Mouse (Mus musculus): ENCODE data around the gene Arhgap31. TPM values are rescaled to one million over a fixed set of nuclear protein-coding genes. Genes with fewer than 3 reads are reported as not detected.

Gene Arhgap31
- total RNA-seq, 2 experiments from 2014 or later: 19.9 to 20.6 TPM

DNA sequence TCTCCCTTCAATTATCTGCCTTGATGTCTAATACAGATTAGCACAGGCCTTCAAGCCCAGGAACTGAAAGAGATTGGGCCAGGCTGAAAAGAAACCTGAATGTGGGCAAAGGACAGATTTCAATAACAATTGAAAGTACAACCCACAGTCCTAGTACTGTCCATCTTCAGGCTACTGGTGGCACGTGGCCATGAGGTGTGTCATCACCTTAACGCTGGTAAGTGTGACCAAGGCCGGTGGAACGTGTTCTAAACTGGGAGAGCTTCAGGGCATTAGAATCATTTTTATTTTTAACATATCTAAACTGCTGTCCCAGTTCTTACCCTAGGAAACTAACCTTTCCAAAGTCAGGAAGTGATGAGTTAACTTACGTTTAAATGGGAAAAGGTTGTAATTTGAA is 125.9 kb downstream of the Arhgap31 start:
- no peak for DNase-seq (ENCODE audit: low spot score in 2 of 2)
- intact Hi-C loops (cut with DNase I): no loop called here

DNA sequence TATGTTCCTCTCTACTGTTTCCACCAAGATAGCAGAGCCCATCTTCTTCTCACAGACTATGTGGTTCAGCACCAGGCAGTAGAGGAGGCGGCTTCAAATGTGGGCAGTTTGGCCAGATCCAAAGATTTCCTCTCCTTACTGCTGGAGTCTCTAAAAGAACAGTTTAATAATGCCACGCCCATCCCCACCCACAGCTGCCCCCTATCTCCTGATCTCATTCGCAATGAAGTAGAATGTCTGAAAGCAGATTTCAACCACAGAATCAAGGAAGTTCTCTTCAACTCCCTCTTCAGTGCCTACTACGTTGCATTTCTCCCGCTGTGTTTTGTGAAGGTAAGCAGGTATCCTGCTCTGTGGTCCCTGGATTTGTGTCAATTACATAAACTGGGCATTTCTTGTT is 127.9 kb downstream of the Arhgap31 start:
- intact Hi-C loops (cut with DNase I): no loop called here
- no peak for DNase-seq (ENCODE audit: low spot score in 2 of 2)

DNA sequence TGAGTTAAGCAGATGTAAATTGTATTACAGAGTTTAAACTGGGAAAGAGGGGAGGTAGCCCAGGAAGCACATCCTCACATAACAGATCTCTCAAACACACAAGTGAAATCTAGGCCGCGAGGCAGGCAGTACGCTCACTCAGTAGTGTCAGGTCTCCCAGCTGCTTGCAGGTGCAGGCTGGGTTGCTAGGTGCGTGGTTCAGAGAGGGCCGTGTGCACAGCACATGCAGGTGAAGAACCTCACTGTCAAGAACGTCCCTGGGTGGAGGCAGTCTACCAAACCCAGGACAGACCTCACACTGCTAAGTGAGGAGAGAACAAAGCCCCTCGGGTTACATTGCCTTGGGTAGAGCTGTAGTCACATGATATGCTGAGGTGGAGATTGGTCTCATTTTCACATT is 128.3 kb downstream of the Arhgap31 start:
- intact Hi-C loops (cut with DNase I): no loop called here
- no peak for DNase-seq (ENCODE audit: low spot score in 2 of 2)

DNA sequence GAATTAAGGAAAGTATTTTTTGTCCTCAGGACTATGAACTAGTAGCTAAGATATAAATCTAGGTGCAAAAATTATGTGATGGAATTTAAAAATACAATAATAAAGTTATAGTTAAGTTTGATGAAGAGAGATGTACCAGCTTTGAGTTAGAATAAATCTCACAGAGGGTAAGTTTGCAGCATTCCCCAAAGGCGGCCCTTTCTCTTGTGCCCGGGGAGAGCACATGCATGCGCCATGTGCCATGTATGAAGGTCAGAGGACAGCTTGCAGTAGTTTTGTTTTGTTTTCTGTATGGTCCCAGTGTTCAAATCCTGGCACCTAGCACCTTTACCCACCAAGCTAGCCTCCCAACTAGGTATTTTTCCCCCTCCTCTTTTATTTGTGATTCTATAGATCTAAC is 141.6 kb downstream of the Arhgap31 start:
- intact Hi-C loops (cut with DNase I): no loop called here

GRCm38 (mm10) chr16:38568192-38568591 is 144.9 kb downstream of the Arhgap31 start:
- no peak for DNase-seq (ENCODE audit: low spot score in 2 of 2)
- intact Hi-C loops (cut with DNase I): no loop called here

More for the DNA sequence above, 141.6 kb downstream of the Arhgap31 start:
- DNase-seq (ENCODE audit: low spot score in 2 of 2): no peak

- intact Hi-C loops (cut with DNase I): no loop called here
- no peak for DNase-seq (ENCODE audit: low spot score in 2 of 2)
These were observed 149.6 kb downstream of the Arhgap31 start for GRCm38 (mm10) chr16:38563516-38563915.

GRCm38 (mm10) chr16:38562968-38563327 is 150.1 kb downstream of the Arhgap31 start:
- intact Hi-C loops (cut with DNase I): no loop called here
- DNase-seq (ENCODE audit: low spot score in 2 of 2): no peak

DNA sequence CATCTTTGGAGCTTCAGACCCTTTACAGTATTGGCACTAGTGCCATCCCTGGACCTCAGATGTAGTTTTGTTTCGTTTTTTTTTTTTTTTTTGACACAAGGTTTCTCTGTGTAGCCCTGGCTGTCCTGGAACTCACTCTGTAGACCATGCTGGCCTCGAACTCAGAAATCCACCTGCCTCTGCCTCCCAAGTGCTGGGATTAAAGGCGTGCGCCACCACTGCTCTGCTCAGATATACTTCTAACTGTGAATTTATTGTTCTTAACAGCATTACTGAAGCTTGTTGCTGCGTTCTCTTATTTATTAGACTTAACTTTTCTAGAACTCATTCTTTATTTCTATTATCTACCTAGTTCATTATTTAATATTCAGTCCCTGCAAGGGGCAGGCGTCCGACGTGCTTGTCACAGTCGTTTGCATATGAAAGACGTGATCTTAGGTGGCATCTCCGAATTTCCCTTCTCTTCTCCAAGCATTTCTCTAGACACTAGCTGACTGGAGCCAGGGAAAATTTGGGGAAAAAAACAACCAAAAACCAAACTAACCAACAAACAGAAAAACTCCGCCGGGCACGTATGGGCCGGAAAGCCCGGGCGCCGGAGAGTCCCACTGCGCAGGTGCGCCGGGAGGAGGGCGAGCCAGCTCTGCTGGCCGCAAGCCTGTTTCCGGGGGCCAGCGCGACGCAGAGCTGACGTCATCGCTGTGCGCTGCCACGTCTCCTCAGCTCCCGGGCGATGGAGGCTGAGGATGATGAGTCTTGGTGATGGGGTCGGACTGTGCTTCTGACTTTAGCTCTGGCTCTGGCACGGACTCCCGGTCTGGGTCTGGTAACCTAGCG is 150.7 kb downstream of the Arhgap31 start:
- DNase-seq (ENCODE audit: low spot score in 2 of 2): peak; percentile 94 to 97
- intact Hi-C loops (cut with DNase I): no loop called here

DNA sequence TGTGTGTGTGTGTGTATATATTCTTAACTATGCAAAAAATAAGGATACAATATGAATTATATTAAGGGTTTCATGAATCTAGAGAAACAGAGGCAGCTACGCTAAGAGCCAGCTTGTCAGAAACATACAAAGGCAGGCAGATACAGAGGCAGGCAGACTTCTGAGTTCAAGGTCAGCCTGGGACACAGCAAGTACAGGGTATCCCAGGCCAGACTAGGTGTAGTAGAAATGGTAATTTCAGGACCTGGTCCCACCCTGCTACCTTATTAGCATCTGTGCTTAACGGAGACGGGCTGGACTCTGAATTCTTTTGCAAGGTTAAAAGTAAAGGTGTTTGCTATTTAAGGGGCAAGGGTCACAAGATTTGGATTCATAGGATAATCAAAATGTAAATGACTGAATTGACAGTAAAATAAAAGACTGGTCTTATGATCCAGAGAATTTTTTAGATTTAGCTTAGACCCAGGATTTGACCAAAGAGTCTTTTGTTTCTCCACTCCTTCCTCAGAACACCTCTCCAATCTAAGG is 154.8 kb downstream of the Arhgap31 start, which contains the start of gene Tmem39a:
Gene Tmem39a (plus strand): TSS at position 478 of the 528 bp plus-strand sequence.
- DNase-seq (ENCODE audit: low spot score in 2 of 2): no peak
- intact Hi-C loops (cut with DNase I): no loop called here

DNA sequence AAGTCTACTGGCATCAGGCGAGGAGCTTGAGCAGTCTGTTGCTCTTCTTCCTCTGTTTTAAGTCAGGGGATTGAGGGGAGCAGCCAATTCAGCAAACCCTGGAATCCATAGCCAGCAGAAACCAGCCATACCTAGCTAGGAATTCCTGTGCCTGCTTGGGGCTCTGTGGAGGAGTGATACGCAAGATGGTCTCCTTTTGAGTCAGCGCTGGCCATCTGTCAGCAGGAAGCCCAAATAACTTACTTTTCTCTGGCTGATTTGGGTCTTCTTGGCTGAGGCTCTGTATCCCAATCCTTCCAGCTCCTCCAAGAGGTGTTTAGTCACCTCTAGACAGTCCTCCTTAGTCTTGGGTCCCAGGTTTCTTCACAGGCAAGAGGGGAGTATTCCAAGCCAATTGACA is 157.1 kb downstream of the Arhgap31 start:
- DNase-seq (ENCODE audit: low spot score in 2 of 2): no peak

DNA sequence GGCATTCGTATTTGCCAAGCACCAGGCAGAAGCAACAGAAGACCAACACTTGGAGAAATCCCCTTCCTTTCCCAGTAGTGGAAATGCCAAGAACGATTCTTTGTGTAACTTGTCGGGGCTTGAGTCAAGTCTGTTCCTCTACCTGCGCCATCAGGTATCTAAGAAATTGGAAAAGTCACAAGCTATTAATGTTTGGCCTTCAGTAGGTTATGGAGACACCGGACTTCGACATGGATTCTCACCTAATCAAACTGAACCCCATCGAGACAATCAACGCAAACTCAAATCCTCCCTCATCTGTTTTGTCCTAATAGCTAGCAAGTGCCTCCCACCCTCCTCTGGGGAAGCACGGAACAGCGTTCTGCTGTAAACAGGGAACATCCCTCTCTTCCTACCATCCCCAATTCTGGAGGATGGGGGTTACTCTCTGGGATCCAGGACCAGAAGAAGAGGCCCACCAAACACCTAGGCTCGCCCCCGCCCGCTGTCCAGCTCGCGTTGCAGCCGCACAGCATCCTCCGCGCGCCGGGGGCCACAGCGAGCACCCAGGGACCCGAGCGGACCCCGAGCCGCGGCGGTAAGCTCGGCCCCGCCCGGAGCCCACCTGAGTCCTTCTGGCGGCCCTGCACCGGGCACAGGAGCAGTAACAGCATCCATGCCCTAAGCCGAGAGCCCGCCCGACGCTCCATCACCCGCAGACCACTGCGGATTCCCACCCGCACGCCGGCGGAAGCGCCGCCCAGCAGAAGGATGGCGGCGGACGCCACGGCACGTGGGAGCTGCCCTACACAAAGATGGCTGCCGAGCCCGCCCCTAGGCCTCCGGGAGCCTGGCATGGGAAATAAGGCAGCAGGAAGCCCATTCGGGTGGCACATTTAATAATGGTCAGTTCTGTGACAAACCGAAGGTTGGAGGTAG is 163.3 kb downstream of the Arhgap31 start, which contains the start of gene Poglut1:
Gene Poglut1 (minus strand): TSS at position 780 of the 918 bp plus-strand sequence.
- intact Hi-C loops (cut with DNase I): no loop called here
- DNase-seq (ENCODE audit: low spot score in 2 of 2): peak; percentile 75 to 84

More for the DNA sequence above, 157.1 kb downstream of the Arhgap31 start:
- intact Hi-C loops (cut with DNase I): no loop called here

Other genes starting within 250 kb of the Arhgap31 start
- 10 to 100 TPM; 30.2 to 31.5 TPM for gene Timmdc1, start 190.6 kb downstream of the Arhgap31 start, total RNA-seq (2021)
- gene Poglut1, start 163.0 kb downstream of the Arhgap31 start, total RNA-seq (2021): 10 to 100 TPM; 37.1 to 43.1 TPM
- gene Tmem39a, start 154.6 kb downstream of the Arhgap31 start, total RNA-seq (2021): 10 to 100 TPM; 21.7 to 24.5 TPM
- gene B4galt4, start 29.0 kb upstream of the Arhgap31 start, total RNA-seq (2021): 10 to 100 TPM; 20.6 to 23.5 TPM
- gene Upk1b, start 87.1 kb upstream of the Arhgap31 start, total RNA-seq (2021): 1 to 10 TPM in 1 of 2 experiments, under 1 TPM in 1; 0.97 to 1.4 TPM
- not detected for gene 4930435E12Rik, start 115.5 kb upstream of the Arhgap31 start, total RNA-seq (2021)
- gene Igsf11, start 179.4 kb upstream of the Arhgap31 start, total RNA-seq (2021): 10 to 100 TPM; 38.7 to 39.0 TPM